Mouse (Mus musculus) lung, adult 2 months (tissue): Measurements from ENCODE around the gene Map4k5.

Source experiments
- CTCF ChIP-seq: fragments of 200-500 bp; IDR thresholded peaks from 2 replicates; pipeline ENCODE4 v1.5.1; 2011; ENCODE audit warnings: mild to moderate bottlenecking, low read length, control low read depth; ENCODE audit not compliant: insufficient read depth
- POLR2A ChIP-seq: fragments of 200-500 bp; IDR thresholded peaks from 2 replicates; pipeline ENCODE4 v1.6.1; 2011; ENCODE audit warnings: low read depth, mild to moderate bottlenecking, control low read depth, low read length, borderline replicate concordance; ENCODE audit errors: extremely low read depth

DNA sequence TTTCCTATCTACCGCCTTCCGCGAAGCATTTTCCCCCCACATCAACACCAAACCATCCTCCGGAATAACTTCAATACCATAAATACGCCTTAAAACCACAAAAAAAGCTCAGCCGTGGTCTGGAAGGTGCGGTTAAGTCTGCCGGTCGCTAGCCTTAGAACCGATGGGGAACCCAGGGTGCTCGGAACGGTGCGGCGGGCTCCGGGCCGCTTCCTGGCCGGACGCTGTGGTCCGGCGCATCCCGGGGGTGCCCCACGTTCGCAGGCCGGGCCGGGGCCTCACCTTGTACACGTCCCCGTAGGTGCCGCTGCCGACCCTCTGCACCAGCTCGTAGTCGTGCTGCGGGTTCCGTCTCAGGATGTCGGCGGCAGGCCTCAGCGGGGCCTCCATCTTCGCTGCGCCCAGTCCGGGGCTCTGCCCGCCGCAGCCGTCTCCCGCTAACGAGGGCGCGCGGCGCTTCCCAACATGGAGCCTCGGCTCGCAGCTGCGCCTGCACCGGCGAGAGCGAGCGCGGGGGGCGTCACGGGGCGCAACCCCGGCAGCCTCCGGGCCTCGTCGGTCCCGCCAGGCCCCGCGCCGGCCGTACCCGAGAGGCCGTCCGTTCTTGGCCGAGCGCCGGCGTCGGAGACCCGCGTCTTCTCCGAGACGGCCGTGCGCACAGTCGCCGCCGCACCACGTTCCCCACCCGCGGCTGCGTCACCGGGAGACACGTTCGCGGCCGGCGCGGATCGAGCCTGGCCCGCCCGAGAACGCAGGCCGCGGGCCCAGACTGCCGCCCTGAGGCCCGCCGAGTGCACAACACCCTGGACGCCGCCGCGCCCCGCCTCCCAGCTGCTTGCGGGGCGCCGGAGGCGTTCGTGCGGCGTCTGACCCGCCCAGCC lies at the start of gene Map4k5, which contains the start of gene Atl1:
- TF ChIP-seq CTCF (peak; percentile 19; the same call in 1 of the 2 replicates), POLR2A (peak; percentile 49; the same call in 1 of the 2 replicates)
